In genomic region chr4:151328071-151328470, GRCm38 (mm10) we compare ENCODE assay signal across 26 mouse cellular contexts.
"Had no signal": no experiment of that assay in that cellular context is flagged by ENCODE, and none has a peak within 500 bp of the region (broad histone marks: within the 10 kb centered on the region; RNA-seq: fewer than 3 reads in every experiment).

No protein-coding gene starts in this region.

- DNase-seq: gastrocnemius, postnatal 14 days; gastrocnemius, postnatal 36 days; heart, adult 11 months; heart, adult 2 months; heart, postnatal 14 days; heart, postnatal 36 days; kidney, adult 11 months; kidney, adult 2 months; kidney, adult 9 months; kidney, postnatal 14 days; kidney, postnatal 36 days; layer of hippocampus, adult 9-11 months; layer of hippocampus, postnatal 36 days had no signal

- H3K4me2 ChIP-seq: heart, embryonic 11.5 days; heart, embryonic 13.5 days; heart, embryonic 15.5 days; hindbrain, embryonic 12.5 days; hindbrain, embryonic 14.5 days; kidney, embryonic 15.5 days; limb, embryonic 13.5 days; limb, embryonic 15.5 days; liver, embryonic 12.5 days had no signal

- H3K9ac ChIP-seq: heart, embryonic 13.5 days; heart, embryonic 15.5 days; hindbrain, embryonic 12.5 days; hindbrain, embryonic 14.5 days; kidney, embryonic 15.5 days; limb, embryonic 13.5 days; limb, embryonic 15.5 days; liver, embryonic 12.5 days; liver, embryonic 14.5 days had no signal

- H3K4me1 ChIP-seq: kidney, embryonic 15.5 days; limb, embryonic 13.5 days; limb, embryonic 15.5 days; liver, embryonic 12.5 days had no signal

- H3K27me3 ChIP-seq: heart, embryonic 13.5 days; heart, embryonic 15.5 days; hindbrain, embryonic 12.5 days; kidney, embryonic 15.5 days; liver, embryonic 12.5 days had no signal

- H3K4me3 ChIP-seq: heart, adult 2 months; heart, embryonic 13.5 days; heart, embryonic 15.5 days; hindbrain, embryonic 12.5 days; kidney, embryonic 15.5 days; limb, embryonic 13.5 days; limb, embryonic 15.5 days; liver, embryonic 12.5 days had no signal

- H3K36me3 ChIP-seq: heart, embryonic 13.5 days; heart, embryonic 15.5 days; hindbrain, embryonic 12.5 days; kidney, embryonic 15.5 days; limb, embryonic 13.5 days; limb, embryonic 15.5 days; liver, embryonic 12.5 days had no signal

- H3K27ac ChIP-seq: heart, adult 2 months; heart, embryonic 13.5 days; heart, embryonic 15.5 days; hindbrain, embryonic 12.5 days; hindbrain, embryonic 14.5 days; kidney, embryonic 15.5 days; kidney, postnatal 0 days; limb, embryonic 13.5 days; limb, embryonic 15.5 days; liver, embryonic 12.5 days; liver, embryonic 14.5 days had no signal

- ATAC-seq: hindbrain, embryonic 16.5 days; intestine, embryonic 16.5 days; liver, embryonic 12.5 days had no signal

- H3K9me3 ChIP-seq: heart, embryonic 13.5 days; heart, embryonic 15.5 days; hindbrain, embryonic 12.5 days; kidney, embryonic 15.5 days; limb, embryonic 13.5 days; limb, embryonic 15.5 days; liver, embryonic 12.5 days had no signal
